ENCODE assay signal across 8 mouse cellular contexts in genomic region chr3:146914798-146915197, GRCm38 (mm10).
DNase-seq lines count a peak whose midpoint lies in the region; ATAC-seq and TF ChIP-seq lines count a peak whose summit lies in the region.

No protein-coding gene starts in this region.

- H3K9ac ChIP-seq in heart, embryonic 11.5 days (ENCODE audit: low read depth, low read length) = no peak overlapping the region
- no peak overlapping the region for H3K9ac ChIP-seq in intestine, postnatal 0 days (ENCODE audit: low read depth, low read length)
- H3K9ac ChIP-seq in midbrain, postnatal 0 days (replicated peaks; ENCODE audit: low read length, poor library complexity, severe bottlenecking) = no peak overlapping the region

- intact Hi-C loops in left cerebral cortex, postnatal 4 days (cut with DNase I) = loop anchor here (5.0 to 10.0 kb wide), 2 partner anchors 122 to 570 kb away; no protein-coding TSS in a partner anchor

- no peak overlapping the region for H3K27ac ChIP-seq in heart, embryonic 11.5 days (ENCODE audit: low read depth, low read length)
- H3K27ac ChIP-seq in intestine, postnatal 0 days (ENCODE audit: low read depth, low read length) = no peak overlapping the region
- H3K27ac ChIP-seq in midbrain, postnatal 0 days (ENCODE audit: low read depth, low read length) = no peak overlapping the region

- no peaks in the 10 kb centered on the region; the same call in 1 of the 2 replicates for H3K4me1 ChIP-seq in heart, embryonic 11.5 days (ENCODE audit: control insufficient read depth, insufficient read depth, low read length)
- no peaks in the 10 kb centered on the region for H3K4me1 ChIP-seq in intestine, postnatal 0 days (replicated peaks; ENCODE audit: control insufficient read depth, insufficient read depth, low read length)
- H3K4me1 ChIP-seq in midbrain, postnatal 0 days (ENCODE audit: insufficient read depth, low read length) = no peaks in the 10 kb centered on the region

- 14% methylated on average over 12 of the region's 12 CpGs for WGBS in heart, embryonic 11.5 days (ENCODE audit: insufficient replicate concordance)
- WGBS in intestine, postnatal 0 days = 9% methylated on average over 12 of the region's 12 CpGs
- 9% methylated on average over 12 of the region's 12 CpGs for WGBS in midbrain, postnatal 0 days

- DNase-seq in heart, adult 11 months = peak; percentile 93
- DNase-seq in cerebellum, adult 9-11 months = peak; percentile 58
- DNase-seq in frontal cortex, postnatal 25 days (ENCODE audit: low spot score in 2 of 2) = peak; percentile 72 to 74
- DNase-seq in left cerebral cortex, postnatal 4 days = peak; percentile 84
- DNase-seq in midbrain, postnatal 0 days (ENCODE audit: low spot score) = peak; percentile 83
- peak; percentile 37 to 81 for DNase-seq in spleen, postnatal 10 days (ENCODE audit: low spot score in 2 of 2)

- no peaks in the 10 kb centered on the region for H3K36me3 ChIP-seq in heart, embryonic 11.5 days (ENCODE audit: control insufficient read depth, insufficient read depth, low read length)
- H3K36me3 ChIP-seq in intestine, postnatal 0 days (ENCODE audit: control insufficient read depth, insufficient read depth) = no peaks in the 10 kb centered on the region; the same call in 1 of the 2 replicates
- H3K36me3 ChIP-seq in midbrain, postnatal 0 days (ENCODE audit: insufficient read depth, low read length) = peaks cover 4% of the 10 kb centered on the region; the same call in 1 of the 2 replicates

- no peaks in the 10 kb centered on the region for H3K27me3 ChIP-seq in heart, embryonic 11.5 days (ENCODE audit: control insufficient read depth, insufficient read depth, low read length)
- H3K27me3 ChIP-seq in intestine, postnatal 0 days (replicated peaks; ENCODE audit: control insufficient read depth, insufficient read depth, low read length) = no peaks in the 10 kb centered on the region
- H3K27me3 ChIP-seq in midbrain, postnatal 0 days (ENCODE audit: insufficient read depth, low read length) = no peaks in the 10 kb centered on the region

- no peak overlapping the region for H3K4me3 ChIP-seq in heart, embryonic 11.5 days (ENCODE audit: low read depth, low read length)
- no peak overlapping the region for H3K4me3 ChIP-seq in intestine, postnatal 0 days (ENCODE audit: low read depth, low read length)
- H3K4me3 ChIP-seq in midbrain, postnatal 0 days (ENCODE audit: low read depth, low read length) = no peak overlapping the region

- ATAC-seq in heart, embryonic 11.5 days (replicated peaks; ENCODE audit: insufficient number of reproducible peaks, low FRiP score, low TSS enrichment) = no peak
- ATAC-seq in intestine, postnatal 0 days = peak; percentile 63; the same call in 1 of the 2 replicates
- 0 out of 2 replicates have a peak, but pooled peaks have one; percentile 44 for ATAC-seq in midbrain, postnatal 0 days (ENCODE audit: low FRiP score)

- H3K9me3 ChIP-seq in heart, embryonic 11.5 days (replicated peaks; ENCODE audit: control insufficient read depth, low read length) = no peaks in the 10 kb centered on the region
- no peaks in the 10 kb centered on the region for H3K9me3 ChIP-seq in intestine, postnatal 0 days (ENCODE audit: control insufficient read depth)
- H3K9me3 ChIP-seq in midbrain, postnatal 0 days (ENCODE audit: low read length) = no peaks in the 10 kb centered on the region

- peak; percentile 92 for TF ChIP-seq CTCF in intestine, postnatal 0 days (IDR thresholded peaks at IDR 0.05; ENCODE audit: low read depth)
- peak; percentile 96 for TF ChIP-seq CTCF in midbrain, postnatal 0 days (IDR thresholded peaks at IDR 0.05)

- H3K4me2 ChIP-seq in heart, embryonic 11.5 days = no peak overlapping the region
- H3K4me2 ChIP-seq in intestine, postnatal 0 days (replicated peaks; ENCODE audit: low read depth) = no peak overlapping the region
- no peak overlapping the region for H3K4me2 ChIP-seq in midbrain, postnatal 0 days (ENCODE audit: low read depth, low read length, poor library complexity, severe bottlenecking)
